Mouse (Mus musculus) liver, embryonic 16.5 days (tissue): ENCODE data around the gene Chtf18. TPM values are rescaled to one million over a fixed set of nuclear protein-coding genes. Genes with fewer than 3 reads are reported as not detected.

ENCODE experiments used
- ATAC-seq: fragments of 200-750 bp; cut with Nextera tagmentation; 2 replicates; pipeline ENCODE4 v1.8.0; 2017; ENCODE audit warnings: low read depth, mild to moderate bottlenecking, moderate number of reproducible peaks, moderate library complexity
- H3K27ac ChIP-seq: fragments of 300-500 bp; sonication (generic); 2 replicates; pipeline ENCODE4 v1.5.1; 2014; ENCODE audit warnings: mild to moderate bottlenecking, low read length
- H3K27me3 ChIP-seq: fragments of 300-500 bp; sonication (generic); 2 replicates; pipeline ENCODE4 v1.6.1; 2014; ENCODE audit warnings: low read depth, low read length, mixed read lengths; ENCODE audit not compliant: control insufficient read depth, insufficient read depth
- H3K36me3 ChIP-seq: fragments of 300-500 bp; sonication (generic); 2 replicates; pipeline ENCODE4 v1.6.1; 2014; ENCODE audit warnings: mild to moderate bottlenecking; ENCODE audit not compliant: control insufficient read depth, insufficient read depth
- H3K4me1 ChIP-seq: fragments of 300-500 bp; sonication (generic); 2 replicates; pipeline ENCODE4 v1.6.1; 2014; ENCODE audit warnings: low read depth, low read length, mixed read lengths; ENCODE audit not compliant: control insufficient read depth
- H3K4me2 ChIP-seq: fragments of 300-500 bp; sonication (generic); 2 replicates; pipeline ENCODE4 v1.6.1; 2014; ENCODE audit warnings: low read depth, low read length, mixed read lengths
- H3K4me3 ChIP-seq: fragments of 300-500 bp; sonication (generic); 2 replicates; pipeline ENCODE4 v1.5.1; 2014; ENCODE audit warnings: low read depth, mild to moderate bottlenecking, low read length
- H3K9ac ChIP-seq: fragments of 300-500 bp; sonication (generic); 2 replicates; pipeline ENCODE4 v1.6.1; 2014; ENCODE audit warnings: low read depth, low read length
- H3K9me3 ChIP-seq: fragments of 300-500 bp; sonication (generic); replicated peaks from 2 replicates; pipeline ENCODE4 v1.6.1; 2016; ENCODE audit warnings: low read length; ENCODE audit not compliant: control insufficient read depth
- WGBS: fragments of 180-500 bp; shearing (Covaris S2); extraction: QIAGEN DNeasy Blood & Tissue Kit; methylation state at CpG from one replicate; pipeline ENCODE4 v1.1.7; 2014; ENCODE audit not compliant: insufficient replicate concordance; 5-methylcytosine and 5-hydroxymethylcytosine counted together
- polyA plus RNA-seq: library from polyadenylated mRNA; unstranded; fragments of >200 nt; fragmentation: Nextera tagmentation; extraction: Ambion mirVana; gene quantifications from 2 replicates; pipeline ENCODE4 v1.2.1, GENCODE M21; 2015

Chtf18 gene
- polyA plus RNA-seq, result 16.3 and 18.0 TPM in 2 replicates

GRCm38 (mm10) chr17:25727265-25728008 is at the start of gene Chtf18, which contains the start of gene Rpusd1:
Gene Chtf18 (minus strand): TSS chr17:25727419.
Gene Rpusd1 (plus strand): TSS chr17:25727670.
- Histone ChIP-seq H3K36me3 (peaks cover 14% of the 10 kb centered on the region), H3K4me1 (peaks cover 18% of the 10 kb centered on the region), H3K9me3 (no peaks in the 10 kb centered on the region), H3K27me3 (no peaks in the 10 kb centered on the region), H3K4me3 (peak within 1 kb of the TSS; percentile 84), H3K9ac (peak within 1 kb of the TSS; percentile 81), H3K27ac (peak within 1 kb of the TSS; percentile 57), H3K4me2 (peak within 1 kb of the TSS; percentile 99)
- ATAC-seq, result peak; percentile 98
- 2% methylated on average over 37 of the region's 37 CpGs for WGBS

GRCm38 (mm10) chr17:25775318-25776062 is 48.3 kb upstream of the Chtf18 start:
- Histone ChIP-seq H3K27ac (no peak overlapping the region), H3K4me3 (no peak overlapping the region), H3K9me3 (no peaks in the 10 kb centered on the region), H3K36me3 (peaks cover 5% of the 10 kb centered on the region; the same call in 1 of the 2 replicates), H3K9ac (no peak overlapping the region), H3K4me1 (peaks cover 9% of the 10 kb centered on the region), H3K27me3 (no peaks in the 10 kb centered on the region), H3K4me2 (no peak overlapping the region)
- 69% methylated on average over 10 of the region's 10 CpGs for WGBS
- no peak for ATAC-seq

DNA sequence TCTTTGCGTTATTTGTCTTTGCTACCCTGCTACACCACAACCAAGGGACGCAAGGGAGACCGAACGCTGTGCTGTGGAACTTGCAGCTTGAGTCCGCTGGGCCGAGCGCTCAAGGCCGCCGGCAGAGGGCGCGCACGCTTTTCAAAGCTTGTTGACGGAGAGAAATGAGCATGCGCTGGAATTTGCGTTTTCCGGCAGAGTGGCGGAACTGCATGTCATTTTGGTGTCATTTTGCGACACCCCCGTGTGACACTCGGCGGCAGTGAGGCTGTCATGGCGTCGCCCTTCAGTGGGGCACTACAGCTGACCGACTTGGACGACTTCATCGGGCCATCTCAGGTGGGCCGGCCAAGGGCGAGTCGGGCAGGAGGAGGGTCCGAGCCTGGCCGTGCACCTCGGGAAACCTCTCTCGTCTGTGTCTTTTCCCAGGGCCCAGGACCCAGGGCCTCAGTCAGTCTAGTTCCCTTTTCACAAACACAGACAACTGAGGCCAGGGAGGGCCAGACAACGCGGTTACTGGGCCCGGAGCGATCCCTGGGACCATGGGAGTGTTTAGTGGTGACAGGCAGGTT is 46.4 kb upstream of the Chtf18 start, which contains the start of gene Narfl:
TSS of gene Narfl (plus strand) at position 228 of the 572 bp plus-strand sequence.
- H3K27ac ChIP-seq, result no peak within 1 kb of the TSS
- WGBS, result under 1% methylated on average over 37 of the region's 37 CpGs
- peaks cover 9% of the 10 kb centered on the region for H3K4me1 ChIP-seq
- H3K27me3 ChIP-seq, result no peaks in the 10 kb centered on the region; the same call in 1 of the 2 replicates
- peak within 1 kb of the TSS; percentile 83 for H3K4me3 ChIP-seq
- peak within 1 kb of the TSS; percentile 70 for H3K4me2 ChIP-seq
- peak within 1 kb of the TSS; percentile 86 for H3K9ac ChIP-seq
- H3K9me3 ChIP-seq, result no peaks in the 10 kb centered on the region
- H3K36me3 ChIP-seq, result peaks cover 3% of the 10 kb centered on the region; the same call in 1 of the 2 replicates
- ATAC-seq, result peak; percentile 90

DNA sequence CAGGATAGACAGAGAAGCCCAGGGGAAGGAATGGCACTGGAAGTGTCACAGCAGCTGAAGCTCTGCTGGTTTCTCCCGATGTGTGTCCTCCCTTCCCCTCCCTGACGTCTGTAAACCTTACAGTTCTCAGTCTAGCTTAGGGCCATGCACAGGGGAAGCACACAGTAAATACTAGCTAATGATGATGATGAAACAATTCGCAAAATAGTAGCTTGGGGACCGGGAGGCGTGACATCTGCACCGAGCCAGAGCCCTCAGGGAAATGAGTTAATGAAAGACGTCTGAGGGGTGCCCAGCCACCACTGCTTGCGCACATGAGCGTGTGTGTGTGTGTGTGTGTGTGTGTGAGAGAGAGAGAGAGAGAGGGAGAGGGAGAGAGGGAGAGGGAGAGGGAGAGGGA is 42.1 kb upstream of the Chtf18 start:
- H3K4me2 ChIP-seq, result no peak overlapping the region
- ATAC-seq, result no peak
- 44% methylated on average over 9 of the region's 9 CpGs for WGBS
- H3K9me3 ChIP-seq, result no peaks in the 10 kb centered on the region
- no peak overlapping the region for H3K27ac ChIP-seq
- no peak overlapping the region for H3K9ac ChIP-seq
- H3K4me3 ChIP-seq, result no peak overlapping the region
- H3K4me1 ChIP-seq, result peaks cover 3% of the 10 kb centered on the region
- H3K27me3 ChIP-seq, result peaks cover 6% of the 10 kb centered on the region; the same call in 1 of the 2 replicates
- no peaks in the 10 kb centered on the region for H3K36me3 ChIP-seq

GRCm38 (mm10) chr17:25765886-25766285 is 38.7 kb upstream of the Chtf18 start:
- Histone ChIP-seq H3K27me3 (peaks cover 6% of the 10 kb centered on the region; the same call in 1 of the 2 replicates), H3K9ac (no peak overlapping the region), H3K36me3 (no peaks in the 10 kb centered on the region), H3K27ac (no peak overlapping the region), H3K4me1 (no peaks in the 10 kb centered on the region), H3K9me3 (no peaks in the 10 kb centered on the region), H3K4me2 (no peak overlapping the region), H3K4me3 (no peak overlapping the region)
- 62% methylated on average over 5 of the region's 5 CpGs for WGBS
- ATAC-seq, result no peak

GRCm38 (mm10) chr17:25762591-25762990 is 35.4 kb upstream of the Chtf18 start:
- no peaks in the 10 kb centered on the region for H3K9me3 ChIP-seq
- H3K27ac ChIP-seq, result no peak overlapping the region
- no peak for ATAC-seq
- H3K4me3 ChIP-seq, result no peak overlapping the region
- 0 out of 2 replicates have a peak, but pooled peaks cover 2% of the 10 kb centered on the region for H3K27me3 ChIP-seq
- 34% methylated on average over 3 of the region's 3 CpGs for WGBS
- no peaks in the 10 kb centered on the region for H3K4me1 ChIP-seq
- no peak overlapping the region for H3K9ac ChIP-seq
- H3K4me2 ChIP-seq, result no peak overlapping the region
- H3K36me3 ChIP-seq, result no peaks in the 10 kb centered on the region

DNA sequence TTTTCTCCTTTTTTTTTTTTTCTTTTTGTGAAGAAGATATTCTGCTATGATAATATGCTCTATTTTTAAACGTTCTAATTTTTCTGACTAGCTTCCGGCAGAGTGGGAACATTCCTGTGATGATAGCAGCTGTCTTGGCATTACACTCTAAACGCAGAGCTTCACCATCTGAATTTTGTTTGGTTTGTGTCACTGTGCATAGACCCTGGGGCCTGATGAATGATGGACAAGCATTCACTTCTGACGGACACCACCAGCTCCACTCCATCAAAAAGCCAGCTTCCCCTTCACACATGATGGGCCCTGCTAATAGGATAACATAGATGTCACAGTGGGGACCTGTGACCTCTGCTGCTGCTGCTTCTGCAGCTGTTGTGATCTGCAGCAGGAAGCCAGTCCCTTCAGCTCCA is 34.3 kb upstream of the Chtf18 start:
- no peaks in the 10 kb centered on the region for H3K4me1 ChIP-seq
- WGBS, result 46% methylated on average over 4 of the region's 4 CpGs
- no peaks in the 10 kb centered on the region for H3K9me3 ChIP-seq
- no peak overlapping the region for H3K27ac ChIP-seq
- no peak overlapping the region for H3K4me3 ChIP-seq
- H3K9ac ChIP-seq, result no peak overlapping the region
- H3K36me3 ChIP-seq, result no peaks in the 10 kb centered on the region
- ATAC-seq, result no peak
- no peaks in the 10 kb centered on the region for H3K27me3 ChIP-seq
- no peak overlapping the region for H3K4me2 ChIP-seq

DNA sequence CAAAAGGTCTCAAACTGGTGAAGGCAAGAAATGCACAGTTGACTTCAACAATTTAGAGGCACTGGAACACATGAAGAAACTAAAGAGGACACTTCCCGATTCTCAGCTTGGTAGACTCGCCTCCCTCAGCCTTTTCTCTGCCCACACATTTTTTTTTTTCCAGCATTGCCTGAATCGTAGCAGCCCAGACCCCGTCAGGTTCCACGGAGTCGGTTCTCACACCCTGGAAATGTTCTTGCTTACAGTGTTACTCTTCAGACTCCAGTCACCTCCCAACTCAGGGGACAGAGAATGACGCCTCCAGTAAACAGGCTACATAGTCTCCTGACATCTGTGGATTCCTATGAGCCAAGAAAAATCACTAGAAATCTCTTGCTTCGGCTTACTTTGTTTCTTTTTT is 32.9 kb upstream of the Chtf18 start:
- 48% methylated on average over 8 of the region's 8 CpGs for WGBS
- Histone ChIP-seq H3K4me3 (no peak overlapping the region), H3K4me1 (no peaks in the 10 kb centered on the region), H3K27ac (no peak overlapping the region), H3K4me2 (no peak overlapping the region), H3K27me3 (no peaks in the 10 kb centered on the region), H3K9ac (no peak overlapping the region), H3K36me3 (no peaks in the 10 kb centered on the region), H3K9me3 (no peaks in the 10 kb centered on the region)
- no peak for ATAC-seq
